Mouse (Mus musculus) lung, adult 2 months (tissue): ENCODE measurements around the gene Atp8b2.

ENCODE experiments used
- CTCF ChIP-seq: fragments of 200-500 bp; IDR thresholded peaks from 2 replicates; pipeline ENCODE4 v1.5.1; 2011; ENCODE audit warnings: mild to moderate bottlenecking, low read length, control low read depth; ENCODE audit not compliant: insufficient read depth
- POLR2A ChIP-seq: fragments of 200-500 bp; IDR thresholded peaks from 2 replicates; pipeline ENCODE4 v1.6.1; 2011; ENCODE audit warnings: low read depth, mild to moderate bottlenecking, control low read depth, low read length, borderline replicate concordance; ENCODE audit errors: extremely low read depth

DNA sequence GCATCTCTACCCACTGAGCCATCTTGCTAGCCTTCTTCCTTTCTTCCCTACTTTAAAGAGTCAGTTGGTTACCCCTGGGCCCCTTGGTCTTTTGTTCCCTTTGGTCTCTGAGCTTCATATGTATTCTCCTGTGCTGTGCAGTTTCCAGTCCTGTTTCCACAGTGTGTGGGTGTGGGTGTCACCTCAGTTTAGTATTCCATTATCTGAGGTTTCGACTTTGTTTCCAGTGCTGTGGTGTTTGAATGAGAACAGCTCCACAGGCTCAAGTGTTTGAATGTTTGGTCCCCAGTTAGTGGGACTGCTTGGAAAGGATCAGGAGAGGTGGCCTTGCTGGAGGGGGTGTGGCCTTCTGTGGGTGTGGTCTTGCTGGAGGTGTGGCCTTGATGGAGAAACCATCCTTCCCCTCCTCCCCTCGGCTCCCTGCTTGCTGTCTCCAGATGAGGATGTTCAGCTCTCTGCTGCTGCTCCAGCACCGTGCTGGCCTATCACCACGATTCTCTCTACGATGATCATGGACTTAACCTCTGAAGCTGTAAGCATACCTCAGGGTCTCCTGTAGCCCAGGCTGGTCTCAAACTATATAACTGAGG is 70.7 kb downstream of the Atp8b2 start:
- TF ChIP-seq CTCF (no peak), POLR2A (no peak)
